Mouse (Mus musculus) spleen, adult 2 months (tissue): Measurements from ENCODE around the gene Gm49322. TPM values are rescaled to one million over a fixed set of nuclear protein-coding genes. Genes with fewer than 3 reads are reported as not detected.
"Not testable (repeated sequence)": the region's sequence is repeated elsewhere in the genome, so short reads cannot be mapped to it uniquely, and the experiment has no call there.

Experiments used
- DNase-seq, 2 experiments: peaks; one replicate each; pipeline versions ENCODE4 v3.0.0 to v3.0.0-alpha.2; 2012 to 2021; ENCODE audit warnings: low spot score in 2 of 2, low read depth in 1 of 2
- H3K27ac ChIP-seq: fragments of 200-500 bp; 2 replicates; pipeline ENCODE4 v1.5.1; 2012; ENCODE audit warnings: low read length, inconsistent platforms; ENCODE audit not compliant: insufficient read depth
- H3K27me3 ChIP-seq: fragments of 200-500 bp; 2 replicates; pipeline ENCODE4 v1.6.1; 2012; ENCODE audit warnings: mild to moderate bottlenecking, moderate library complexity, low read length, inconsistent platforms; ENCODE audit not compliant: control insufficient read depth, insufficient read depth
- H3K36me3 ChIP-seq: fragments of 200-500 bp; 2 replicates; pipeline ENCODE4 v1.6.1; 2012; ENCODE audit warnings: mild to moderate bottlenecking, low read length, inconsistent platforms; ENCODE audit not compliant: control insufficient read depth, insufficient read depth
- H3K4me1 ChIP-seq: fragments of 200-500 bp; 2 replicates; pipeline ENCODE4 v1.6.1; 2011; ENCODE audit warnings: inconsistent platforms; ENCODE audit not compliant: control insufficient read depth, insufficient read depth, insufficient read length
- H3K4me3 ChIP-seq: fragments of 200-500 bp; 2 replicates; pipeline ENCODE4 v1.5.1; 2011; ENCODE audit warnings: mild to moderate bottlenecking, inconsistent platforms; ENCODE audit not compliant: insufficient read depth, insufficient read length; ENCODE audit errors: extremely low read depth
- CTCF ChIP-seq: fragments of 200-500 bp; IDR thresholded peaks from 2 replicates; pipeline ENCODE4 v1.5.1; 2011; ENCODE audit warnings: mild to moderate bottlenecking, inconsistent platforms; ENCODE audit not compliant: insufficient read depth, insufficient read length, insufficient replicate concordance; ENCODE audit errors: extremely low read depth
- POLR2A ChIP-seq: fragments of 200-500 bp; IDR thresholded peaks from 2 replicates; pipeline ENCODE4 v1.6.1; 2011; ENCODE audit warnings: low read depth, low read length, inconsistent platforms
- WGBS: fragments of 180-500 bp; shearing (Covaris S2); methylation state at CpG from one replicate; pipeline ENCODE4 v1.1.7; 2018; 5-methylcytosine and 5-hydroxymethylcytosine counted together
- polyA plus RNA-seq: library from polyadenylated mRNA; depleted of rRNA; stranded (reverse); fragments of >200 nt; gene quantifications from 2 replicates; pipeline ENCODE4 v1.2.3, GENCODE M21; 2012; rRNA removed

Gene Gm49322
- polyA plus RNA-seq: 2.9 and 3.0 TPM in 2 replicates

DNA sequence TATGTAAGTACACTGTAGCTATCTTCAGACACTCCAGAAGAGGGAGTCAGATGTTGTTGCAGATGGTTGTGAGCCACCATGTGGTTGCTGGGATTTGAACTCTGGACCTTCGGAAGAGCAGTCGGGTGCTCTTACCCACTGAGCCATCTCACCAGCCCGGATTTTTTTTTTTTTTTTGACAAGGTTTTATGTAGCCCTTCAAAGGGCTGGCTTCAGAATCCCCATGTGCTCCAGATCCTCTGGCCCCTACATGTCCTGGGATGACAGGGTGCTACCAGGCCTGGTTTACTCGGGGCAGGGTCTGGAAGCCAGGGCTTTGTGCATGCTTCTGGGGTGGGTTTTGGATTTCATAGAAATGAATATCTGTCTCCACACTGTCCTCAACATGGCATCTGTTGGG lies at the start of gene Gm49322:
Gm49322 (plus strand) TSS at position 301 of the 400 bp plus-strand sequence.
- peak within 1 kb of the TSS; percentile 90 for H3K27ac ChIP-seq
- peaks cover 17% of the 10 kb centered on the region for H3K36me3 ChIP-seq
- not testable (repeated sequence) for H3K4me3 ChIP-seq, DNase-seq, H3K27me3 ChIP-seq
- 90% methylated on average over 4 of the region's 4 CpGs for WGBS
- H3K4me1 ChIP-seq: peaks cover 52% of the 10 kb centered on the region

DNA sequence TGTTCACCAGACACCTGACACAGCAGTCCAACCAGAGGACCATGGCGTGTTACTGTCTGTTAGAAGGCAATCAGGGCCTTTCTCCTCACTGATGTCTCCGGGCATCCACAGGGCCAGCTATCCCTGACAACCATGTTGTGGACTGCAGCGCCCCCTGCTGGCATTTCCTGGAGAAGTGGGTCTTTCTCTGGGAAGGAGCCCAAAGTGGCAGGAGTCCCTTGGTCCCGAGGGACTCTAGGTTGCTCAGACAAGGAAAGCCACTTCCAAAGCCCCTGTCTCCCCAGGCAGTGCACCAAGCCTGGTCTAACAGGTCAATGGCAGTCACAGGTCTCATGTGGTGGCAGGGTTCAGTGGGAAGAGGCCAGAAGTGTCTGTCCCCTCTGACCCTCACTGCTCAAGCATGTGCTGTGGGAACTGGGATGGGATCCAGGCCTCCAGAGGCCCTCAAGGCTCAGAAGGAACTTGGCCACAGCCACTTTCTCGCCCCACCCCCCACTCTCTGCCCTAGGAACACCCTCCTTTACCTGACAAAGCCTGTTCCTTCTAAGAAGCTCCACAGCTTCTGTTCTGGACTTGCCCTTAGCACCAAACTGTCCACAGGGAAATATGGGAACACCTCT lies 48.4 kb upstream of the Gm49322 start:
- H3K27ac ChIP-seq: no peak overlapping the region
- WGBS: 55% methylated on average over 5 of the region's 5 CpGs
- no peak overlapping the region for H3K4me3 ChIP-seq
- peaks cover 9% of the 10 kb centered on the region; the same call in 1 of the 2 replicates for H3K4me1 ChIP-seq
- peak in 1 of 2 experiments; percentile 48 for DNase-seq
- no peaks in the 10 kb centered on the region; the same call in 1 of the 2 replicates for H3K36me3 ChIP-seq
- peak; percentile 65; the same call in 1 of the 2 replicates for TF ChIP-seq CTCF
- no peak for TF ChIP-seq POLR2A
- no peaks in the 10 kb centered on the region for H3K27me3 ChIP-seq

DNA sequence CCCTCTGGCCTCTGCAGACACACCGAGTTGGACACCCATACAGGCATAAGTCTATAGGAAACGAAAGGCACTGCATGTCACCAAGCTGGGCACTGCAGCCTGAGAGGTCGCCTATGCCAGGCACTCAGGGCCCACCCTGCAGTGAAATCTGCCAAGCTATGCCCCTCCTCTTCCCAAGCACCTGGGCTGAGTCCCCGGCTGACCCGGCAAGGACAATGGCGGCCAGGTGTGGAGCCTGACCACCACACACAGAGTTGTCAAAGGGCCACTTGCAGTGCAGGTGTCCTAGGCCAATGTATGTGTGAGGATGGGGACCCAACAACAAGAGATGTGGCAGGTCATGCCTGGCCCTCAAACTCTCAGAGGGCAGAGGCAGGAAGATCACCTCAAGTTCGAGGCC lies 46.4 kb upstream of the Gm49322 start:
- Histone ChIP-seq H3K27me3 (no peaks in the 10 kb centered on the region), H3K4me3 (no peak overlapping the region), H3K27ac (no peak overlapping the region), H3K36me3 (no peaks in the 10 kb centered on the region; the same call in 1 of the 2 replicates), H3K4me1 (peaks cover 9% of the 10 kb centered on the region; the same call in 1 of the 2 replicates)
- TF ChIP-seq POLR2A: no peak
- no peak for TF ChIP-seq CTCF
- DNase-seq: no peak
- WGBS: 86% methylated on average over 7 of the region's 7 CpGs

DNA sequence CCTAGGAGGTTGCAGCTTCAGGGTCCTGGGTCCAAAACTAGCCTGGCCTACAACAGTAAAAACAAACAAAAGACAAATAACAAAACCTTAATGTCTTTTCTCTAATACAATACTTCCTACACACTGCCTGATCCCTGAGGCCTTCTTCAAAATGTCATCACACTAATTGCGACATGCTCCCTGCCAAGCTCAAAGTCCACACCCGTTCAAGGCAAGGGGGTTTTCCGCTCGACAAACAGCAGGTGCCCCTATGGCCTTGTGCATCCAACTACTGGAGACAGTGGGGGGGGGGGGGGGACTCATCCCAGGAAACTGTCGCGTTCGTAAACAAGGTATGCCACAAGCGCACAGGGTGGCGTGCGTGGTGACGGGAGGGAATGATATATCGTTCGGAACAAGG lies 45.2 kb upstream of the Gm49322 start:
- no peak for DNase-seq
- TF ChIP-seq POLR2A (no peak), CTCF (no peak)
- Histone ChIP-seq H3K4me1 (peaks cover 9% of the 10 kb centered on the region; the same call in 1 of the 2 replicates), H3K27ac (no peak overlapping the region), H3K36me3 (no peaks in the 10 kb centered on the region; the same call in 1 of the 2 replicates), H3K27me3 (no peaks in the 10 kb centered on the region), H3K4me3 (peak overlapping the region; percentile 96)
- WGBS: 0% methylated on average over 13 of the region's 13 CpGs

DNA sequence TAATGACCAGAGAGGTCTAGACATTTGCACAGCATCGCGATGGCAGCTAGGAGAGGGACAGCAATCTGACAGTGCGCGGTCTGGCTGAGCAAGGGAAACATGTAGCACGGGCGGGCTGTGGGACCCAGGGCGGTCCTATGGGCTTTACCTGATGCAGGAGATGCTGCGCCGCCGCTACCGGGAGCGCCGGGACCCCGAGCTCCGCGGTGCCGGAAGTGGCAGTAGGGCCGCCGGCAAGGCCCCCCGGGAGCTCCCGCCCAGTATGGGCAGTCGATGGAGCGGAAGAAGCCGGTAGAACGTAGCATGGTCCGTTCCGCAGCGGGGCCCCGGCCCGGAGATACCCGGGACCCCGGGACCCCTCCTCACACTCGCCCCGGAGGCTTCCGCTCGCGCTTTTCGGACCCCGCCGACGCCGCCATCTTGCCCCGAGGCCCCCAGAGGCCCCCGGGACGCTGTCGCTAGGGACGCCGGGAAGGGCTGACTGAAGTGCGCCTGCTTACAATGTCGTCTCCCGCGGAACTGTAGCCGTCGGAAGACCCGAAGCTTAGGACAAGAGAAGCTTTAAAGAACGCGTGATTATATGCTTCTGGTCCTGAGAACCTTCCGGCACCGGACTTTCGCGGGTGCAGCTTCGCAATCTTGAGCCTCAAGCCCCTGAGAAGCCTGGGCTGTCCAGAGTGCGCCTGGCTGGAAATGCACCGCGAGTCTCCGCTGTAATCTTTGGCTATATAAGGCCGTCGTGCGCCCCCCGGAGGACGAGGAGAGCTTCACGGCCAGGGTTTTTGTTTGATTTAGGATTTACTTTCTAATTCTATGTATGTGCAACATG lies 44.5 kb upstream of the Gm49322 start, which contains the start of gene Rexo1:
Rexo1 (minus strand) TSS at position 445 of the 829 bp plus-strand sequence.
- under 1% methylated on average over 72 of the region's 72 CpGs for WGBS
- peak; percentile 93 to 95 for DNase-seq
- Histone ChIP-seq H3K27me3 (no peaks in the 10 kb centered on the region), H3K27ac (peak within 1 kb of the TSS; percentile 89), H3K36me3 (no peaks in the 10 kb centered on the region; the same call in 1 of the 2 replicates), H3K4me3 (peak within 1 kb of the TSS; percentile 96), H3K4me1 (peaks cover 9% of the 10 kb centered on the region; the same call in 1 of the 2 replicates)
- peak; percentile 83 for TF ChIP-seq CTCF
- TF ChIP-seq POLR2A: no peak; the same call in 1 of the 2 replicates

GRCm38 (mm10) chr10:80566375-80567092 lies 39.3 kb upstream of the Gm49322 start:
- Histone ChIP-seq H3K4me3 (no peak overlapping the region), H3K27ac (no peak overlapping the region), H3K27me3 (no peaks in the 10 kb centered on the region), H3K36me3 (peaks cover 8% of the 10 kb centered on the region), H3K4me1 (peaks cover 21% of the 10 kb centered on the region)
- WGBS: 28% methylated on average over 17 of the region's 17 CpGs
- DNase-seq: peak in 1 of 2 experiments; percentile 86
- TF ChIP-seq POLR2A (no peak), CTCF (peak; percentile 96)
